Mouse (Mus musculus): Measurements from ENCODE around the gene Slc10a7. TPM values are rescaled to one million over a fixed set of nuclear protein-coding genes. Genes with fewer than 3 reads are reported as not detected.

Slc10a7 gene
- total RNA-seq, 4 experiments from 2014 or later = 5.5 to 7.2 (median 6.6) TPM

Other genes starting within 250 kb of the Slc10a7 start
- gene Pou4f2, start 72.7 kb upstream of the Slc10a7 start, total RNA-seq (2022) = under 1 TPM in 1 of 4 experiments, not detected in 3; 0.19 TPM
- gene Rbmxl1, start 448 bp upstream of the Slc10a7 start, total RNA-seq (2022) = 10 to 100 TPM; 46.1 to 53.4 (median 47.9) TPM